Mouse (Mus musculus) naive thymus-derived CD4-positive, alpha-beta T cell, adult 2 months (primary cell): ENCODE data around the gene Gm47959.
A peak's percentile ranks its signal among the peaks of the same experiment; 100 is the strongest.
"Not testable (repeated sequence)": the region's sequence is repeated elsewhere in the genome, so short reads cannot be mapped to it uniquely, and the experiment has no call there.

Source experiments
- DNase-seq: peaks from one replicate; pipeline ENCODE4 v3.0.0-alpha.2; 2011; ENCODE audit warnings: low read depth

Gene Gm47959

GRCm38 (mm10) chr1:83000306-83000705 is at the start of gene Gm47959:
TSS of gene Gm47959 (plus strand) at chr1:83000548.
- DNase-seq, result not testable (repeated sequence)

GRCm38 (mm10) chr1:82955913-82956312 is 44.4 kb upstream of the Gm47959 start, which contains the start of gene Gm7544:
TSS of gene Gm7544 (minus strand) at chr1:82956013.
- not testable (repeated sequence) for DNase-seq

- no peak for DNase-seq
Observed at GRCm38 (mm10) chr1:82959870-82960385, 40.4 kb upstream of the Gm47959 start, which contains the start of gene Gm47955. TSS of gene Gm47955 (plus strand) at chr1:82960286.

GRCm38 (mm10) chr1:82966413-82966812 is 33.9 kb upstream of the Gm47959 start:
- DNase-seq, result no peak

GRCm38 (mm10) chr1:82972046-82972445 is 28.3 kb upstream of the Gm47959 start:
- no peak for DNase-seq

- peak; percentile 47 for DNase-seq
Observed at GRCm38 (mm10) chr1:82973244-82973643, 27.1 kb upstream of the Gm47959 start.

- peak; percentile 84 for DNase-seq
Observed at GRCm38 (mm10) chr1:82973901-82974300, 26.4 kb upstream of the Gm47959 start.

GRCm38 (mm10) chr1:82974342-82974741 is 26.0 kb upstream of the Gm47959 start:
- no peak for DNase-seq

GRCm38 (mm10) chr1:82975750-82976149 is 24.6 kb upstream of the Gm47959 start:
- peak; percentile 54 for DNase-seq

GRCm38 (mm10) chr1:82977840-82978239 is 22.5 kb upstream of the Gm47959 start:
- no peak for DNase-seq

- DNase-seq, result no peak
Observed at GRCm38 (mm10) chr1:82986738-82987137, 13.6 kb upstream of the Gm47959 start.

GRCm38 (mm10) chr1:82987530-82988198 is 12.7 kb upstream of the Gm47959 start:
- peak; percentile 93 for DNase-seq

- no peak for DNase-seq
Observed at GRCm38 (mm10) chr1:82991062-82991461, 9.3 kb upstream of the Gm47959 start.

GRCm38 (mm10) chr1:82991596-82991995 is 8.8 kb upstream of the Gm47959 start:
- no peak for DNase-seq

- no peak for DNase-seq
Observed at GRCm38 (mm10) chr1:82992093-82992492, 8.3 kb upstream of the Gm47959 start.

GRCm38 (mm10) chr1:82993947-82994346 is 6.4 kb upstream of the Gm47959 start:
- no peak for DNase-seq

GRCm38 (mm10) chr1:83006218-83007179 is 6.2 kb downstream of the Gm47959 start:
- DNase-seq, result no peak

GRCm38 (mm10) chr1:83007471-83007870 is 7.1 kb downstream of the Gm47959 start:
- DNase-seq, result no peak

- no peak for DNase-seq
Observed at GRCm38 (mm10) chr1:83014477-83014876, 14.1 kb downstream of the Gm47959 start.

GRCm38 (mm10) chr1:83015329-83015879 is 15.1 kb downstream of the Gm47959 start:
- no peak for DNase-seq

- no peak for DNase-seq
Observed at GRCm38 (mm10) chr1:83016556-83016955, 16.2 kb downstream of the Gm47959 start.

GRCm38 (mm10) chr1:83031950-83032349 is 31.6 kb downstream of the Gm47959 start:
- DNase-seq, result no peak
